Mouse (Mus musculus): ENCODE results near the gene Cacna1d. TPM values are rescaled to one million over a fixed set of nuclear protein-coding genes. Genes with fewer than 3 reads are reported as not detected.
A peak's percentile ranks its signal among the peaks of the same experiment; 100 is the strongest.

The Cacna1d gene
- polyA plus RNA-seq, 1 experiment from 2014 or later, result 10.0 TPM

GRCm38 (mm10) chr14:30124951-30125690 lies 366.1 kb downstream of the Cacna1d start:
- no peak overlapping the region for H3K4me3 ChIP-seq
- no peak overlapping the region for H3K27ac ChIP-seq (ENCODE audit: poor library complexity, severe bottlenecking)
- no peak overlapping the region for H3K9ac ChIP-seq
- WGBS, result 66% methylated on average over 20 of the region's 20 CpGs
- H3K4me1 ChIP-seq (replicated peaks), result no peaks in the 10 kb centered on the region; the same call in 1 of the 2 replicates
- no peak for ATAC-seq (ENCODE audit: insufficient number of reproducible peaks, low FRiP score)
- H3K4me2 ChIP-seq, result no peak overlapping the region
- no peaks in the 10 kb centered on the region for H3K27me3 ChIP-seq (replicated peaks)
- peaks cover 9% of the 10 kb centered on the region for H3K36me3 ChIP-seq
- H3K9me3 ChIP-seq (replicated peaks), result no peaks in the 10 kb centered on the region

GRCm38 (mm10) chr14:30120023-30120422 lies 371.2 kb downstream of the Cacna1d start:
- Histone ChIP-seq H3K4me3 (no peak overlapping the region), H3K27ac (ENCODE audit: poor library complexity, severe bottlenecking) (no peak overlapping the region), H3K9ac (no peak overlapping the region), H3K27me3 (replicated peaks) (no peaks in the 10 kb centered on the region), H3K36me3 (peaks cover 22% of the 10 kb centered on the region), H3K9me3 (replicated peaks) (no peaks in the 10 kb centered on the region), H3K4me2 (no peak overlapping the region), H3K4me1 (replicated peaks) (no peaks in the 10 kb centered on the region; the same call in 1 of the 2 replicates)
- 70% methylated on average over 5 of the region's 5 CpGs for WGBS
- no peak for ATAC-seq (ENCODE audit: insufficient number of reproducible peaks, low FRiP score)

- Histone ChIP-seq H3K27ac (ENCODE audit: poor library complexity, severe bottlenecking) (peak overlapping the region; percentile 22; the same call in 1 of the 2 replicates), H3K4me3 (no peak overlapping the region), H3K4me2 (no peak overlapping the region), H3K27me3 (replicated peaks) (no peaks in the 10 kb centered on the region), H3K4me1 (replicated peaks) (peaks cover 15% of the 10 kb centered on the region), H3K9ac (no peak overlapping the region), H3K9me3 (replicated peaks) (0 out of 2 replicates have a peak, but pooled peaks cover 3% of the 10 kb centered on the region), H3K36me3 (peaks cover 12% of the 10 kb centered on the region)
- 34% methylated on average over 9 of the region's 9 CpGs for whole genome bisulfite sequencing
- ATAC-seq (ENCODE audit: insufficient number of reproducible peaks, low FRiP score), result no peak
Observed at GRCm38 (mm10) chr14:30113392-30114108, 377.7 kb downstream of the Cacna1d start.

GRCm38 (mm10) chr14:30109079-30109478 lies 382.2 kb downstream of the Cacna1d start:
- no peak overlapping the region for H3K4me2 ChIP-seq
- no peak overlapping the region for H3K9ac ChIP-seq
- no peaks in the 10 kb centered on the region for H3K27me3 ChIP-seq (replicated peaks)
- H3K36me3 ChIP-seq, result 0 out of 2 replicates have a peak, but pooled peaks cover 3% of the 10 kb centered on the region
- H3K9me3 ChIP-seq (replicated peaks), result 0 out of 2 replicates have a peak, but pooled peaks cover 3% of the 10 kb centered on the region
- WGBS, result 50% methylated on average over 2 of the region's 2 CpGs
- ATAC-seq (ENCODE audit: insufficient number of reproducible peaks, low FRiP score), result no peak
- no peak overlapping the region for H3K27ac ChIP-seq (ENCODE audit: poor library complexity, severe bottlenecking)
- peaks cover 24% of the 10 kb centered on the region for H3K4me1 ChIP-seq (replicated peaks)
- no peak overlapping the region for H3K4me3 ChIP-seq

- Histone ChIP-seq H3K4me2 (no peak overlapping the region), H3K9ac (no peak overlapping the region), H3K27ac (ENCODE audit: poor library complexity, severe bottlenecking) (no peak overlapping the region), H3K36me3 (peaks cover 6% of the 10 kb centered on the region; the same call in 1 of the 2 replicates), H3K4me1 (replicated peaks) (peaks cover 11% of the 10 kb centered on the region), H3K27me3 (replicated peaks) (0 out of 2 replicates have a peak, but pooled peaks cover 3% of the 10 kb centered on the region), H3K9me3 (replicated peaks) (0 out of 2 replicates have a peak, but pooled peaks cover 3% of the 10 kb centered on the region), H3K4me3 (no peak overlapping the region)
- no peak for ATAC-seq (ENCODE audit: insufficient number of reproducible peaks, low FRiP score)
- 88% methylated on average over 4 of the region's 4 CpGs for WGBS
Observed at GRCm38 (mm10) chr14:30106550-30106949, 384.7 kb downstream of the Cacna1d start.

- Histone ChIP-seq H3K4me1 (replicated peaks) (peaks cover 11% of the 10 kb centered on the region), H3K4me3 (no peak overlapping the region), H3K36me3 (peaks cover 6% of the 10 kb centered on the region; the same call in 1 of the 2 replicates), H3K9ac (no peak overlapping the region), H3K27me3 (replicated peaks) (0 out of 2 replicates have a peak, but pooled peaks cover 3% of the 10 kb centered on the region), H3K4me2 (no peak overlapping the region), H3K9me3 (replicated peaks) (no peaks in the 10 kb centered on the region), H3K27ac (ENCODE audit: poor library complexity, severe bottlenecking) (no peak overlapping the region)
- WGBS, result 83% methylated on average over 6 of the region's 6 CpGs
- ATAC-seq (ENCODE audit: insufficient number of reproducible peaks, low FRiP score), result no peak
Observed at GRCm38 (mm10) chr14:30105551-30105950, 385.7 kb downstream of the Cacna1d start.

GRCm38 (mm10) chr14:30103946-30104536 lies 387.2 kb downstream of the Cacna1d start:
- ATAC-seq (ENCODE audit: insufficient number of reproducible peaks, low FRiP score), result peak; percentile 45; the same call in 1 of the 2 replicates
- Histone ChIP-seq H3K4me2 (no peak overlapping the region), H3K9ac (0 out of 2 replicates have a peak overlapping the region, but pooled peaks have one; percentile 37), H3K4me3 (no peak overlapping the region), H3K9me3 (replicated peaks) (no peaks in the 10 kb centered on the region), H3K27me3 (replicated peaks) (0 out of 2 replicates have a peak, but pooled peaks cover 3% of the 10 kb centered on the region), H3K27ac (ENCODE audit: poor library complexity, severe bottlenecking) (no peak overlapping the region), H3K36me3 (peaks cover 6% of the 10 kb centered on the region; the same call in 1 of the 2 replicates), H3K4me1 (replicated peaks) (peaks cover 19% of the 10 kb centered on the region)
- 41% methylated on average over 8 of the region's 8 CpGs for WGBS

- H3K4me2 ChIP-seq, result no peak overlapping the region
- WGBS, result 47% methylated on average over 5 of the region's 5 CpGs
Observed at GRCm38 (mm10) chr14:30097239-30097638, 394.0 kb downstream of the Cacna1d start.

GRCm38 (mm10) chr14:30092426-30092825 lies 398.8 kb downstream of the Cacna1d start:
- H3K9ac ChIP-seq, result no peak overlapping the region
- no peaks in the 10 kb centered on the region for H3K27me3 ChIP-seq (replicated peaks)
- peaks cover 15% of the 10 kb centered on the region for H3K4me1 ChIP-seq (replicated peaks)
- 45% methylated on average over 4 of the region's 4 CpGs for WGBS
- no peak for ATAC-seq (ENCODE audit: insufficient number of reproducible peaks, low FRiP score)
- H3K4me2 ChIP-seq, result no peak overlapping the region
- peaks cover 9% of the 10 kb centered on the region for H3K36me3 ChIP-seq
- H3K9me3 ChIP-seq (replicated peaks), result no peaks in the 10 kb centered on the region
- no peak overlapping the region for H3K27ac ChIP-seq (ENCODE audit: poor library complexity, severe bottlenecking)
- H3K4me3 ChIP-seq, result no peak overlapping the region

More at GRCm38 (mm10) chr14:30097239-30097638, 394.0 kb downstream of the Cacna1d start:
- H3K9ac ChIP-seq, result no peak overlapping the region
- no peak overlapping the region for H3K4me3 ChIP-seq
- 0 out of 2 replicates have a peak, but pooled peaks have one; percentile 4 for ATAC-seq (ENCODE audit: insufficient number of reproducible peaks, low FRiP score)
- H3K27me3 ChIP-seq (replicated peaks), result 0 out of 2 replicates have a peak, but pooled peaks cover 1% of the 10 kb centered on the region
- peaks cover 12% of the 10 kb centered on the region for H3K4me1 ChIP-seq (replicated peaks)
- peaks cover 12% of the 10 kb centered on the region for H3K36me3 ChIP-seq
- H3K27ac ChIP-seq (ENCODE audit: poor library complexity, severe bottlenecking), result no peak overlapping the region
- no peaks in the 10 kb centered on the region for H3K9me3 ChIP-seq (replicated peaks)

- ATAC-seq (ENCODE audit: insufficient number of reproducible peaks, low FRiP score), result no peak
- H3K36me3 ChIP-seq, result peaks cover 9% of the 10 kb centered on the region
- H3K9me3 ChIP-seq (replicated peaks), result no peaks in the 10 kb centered on the region
- peaks cover 15% of the 10 kb centered on the region for H3K4me1 ChIP-seq (replicated peaks)
- H3K27me3 ChIP-seq (replicated peaks), result no peaks in the 10 kb centered on the region
- 72% methylated on average over 2 of the region's 2 CpGs for WGBS
- H3K27ac ChIP-seq (ENCODE audit: poor library complexity, severe bottlenecking), result no peak overlapping the region
- H3K4me2 ChIP-seq, result no peak overlapping the region
- no peak overlapping the region for H3K9ac ChIP-seq
- H3K4me3 ChIP-seq, result no peak overlapping the region
Observed at GRCm38 (mm10) chr14:30092021-30092420, 399.2 kb downstream of the Cacna1d start.

Measured in heart, embryonic 12.5 days (tissue).